Mouse (Mus musculus) thymus, adult 2 months (tissue): ENCODE data around the gene Egfl6. TPM values are rescaled to one million over a fixed set of nuclear protein-coding genes. Genes with fewer than 3 reads are reported as not detected.
A peak's percentile ranks its signal among the peaks of the same experiment; 100 is the strongest.

Experiments
- DNase-seq: peaks from one replicate; pipeline ENCODE4 v3.0.0; 2021
- H3K27ac ChIP-seq: fragments of 200-500 bp; 2 replicates; pipeline ENCODE4 v1.5.1; 2012; ENCODE audit warnings: low read length, control low read depth; ENCODE audit not compliant: control insufficient read depth, insufficient read depth
- H3K27me3 ChIP-seq: fragments of 200-500 bp; 2 replicates; pipeline ENCODE4 v1.6.1; 2012; ENCODE audit warnings: mild to moderate bottlenecking, low read length, moderate library complexity, mixed read lengths; ENCODE audit not compliant: control insufficient read depth, insufficient read depth
- H3K36me3 ChIP-seq: fragments of 200-500 bp; 2 replicates; pipeline ENCODE4 v1.6.1; 2012; ENCODE audit warnings: mild to moderate bottlenecking, low read length, moderate library complexity; ENCODE audit not compliant: control insufficient read depth, insufficient read depth
- H3K4me1 ChIP-seq: fragments of 200-500 bp; replicated peaks from 2 replicates; pipeline ENCODE4 v1.6.1; 2012; ENCODE audit warnings: low read length; ENCODE audit not compliant: control insufficient read depth, insufficient read depth
- H3K4me3 ChIP-seq: fragments of 200-500 bp; 2 replicates; pipeline ENCODE4 v1.5.1; 2012; ENCODE audit warnings: mild to moderate bottlenecking, low read length, control low read depth, moderate library complexity; ENCODE audit not compliant: control insufficient read depth, insufficient read depth
- CTCF ChIP-seq: fragments of 200-500 bp; IDR thresholded peaks from 2 replicates; pipeline ENCODE4 v1.5.1; 2012; ENCODE audit warnings: mild to moderate bottlenecking, control low read depth, low read length, moderate library complexity, borderline replicate concordance; ENCODE audit not compliant: control insufficient read depth, poor library complexity, insufficient read depth; ENCODE audit errors: extremely low read depth
- POLR2A ChIP-seq: fragments of 200-500 bp; IDR thresholded peaks from 2 replicates; pipeline ENCODE4 v1.6.1; 2012; ENCODE audit warnings: mild to moderate bottlenecking, low read length, control low read depth, moderate library complexity; ENCODE audit not compliant: control insufficient read depth, poor library complexity, insufficient read depth; ENCODE audit errors: extremely low read depth
- WGBS: fragments of 180-500 bp; shearing (Covaris S2); methylation state at CpG from one replicate; pipeline ENCODE4 v1.1.7; 2018; 5-methylcytosine and 5-hydroxymethylcytosine counted together
- polyA plus RNA-seq: library from polyadenylated mRNA; depleted of rRNA; stranded (reverse); fragments of >200 nt; gene quantifications from 2 replicates; pipeline ENCODE4 v1.2.3, GENCODE M21; 2012

Gene Egfl6
- polyA plus RNA-seq, 1 experiment: 0.11 TPM

DNA sequence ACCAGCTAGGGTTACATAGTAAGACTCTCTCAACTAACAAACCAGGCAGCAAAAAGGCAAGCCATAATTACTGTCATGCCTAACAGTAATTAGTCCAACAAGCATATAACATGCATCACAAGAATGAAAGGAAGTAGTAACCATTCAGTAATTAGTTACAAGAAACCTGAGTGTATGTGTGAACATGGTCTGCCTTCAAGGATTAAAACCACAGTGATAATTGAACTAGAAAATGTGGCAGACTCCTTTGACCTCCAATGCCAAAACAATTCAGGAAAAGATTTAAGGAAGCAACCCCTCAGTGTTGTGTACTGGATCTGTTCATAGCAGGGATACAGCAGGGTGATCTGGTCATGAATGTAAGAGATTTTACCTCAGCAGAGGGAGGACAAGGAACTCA lies 74.4 kb downstream of the Egfl6 start:
- Histone ChIP-seq H3K27me3 (no peaks in the 10 kb centered on the region), H3K36me3 (no peaks in the 10 kb centered on the region), H3K4me1 (no peaks in the 10 kb centered on the region), H3K4me3 (no peak overlapping the region), H3K27ac (no peak overlapping the region)
- TF ChIP-seq POLR2A (no peak), CTCF (no peak)
- DNase-seq: no peak

DNA sequence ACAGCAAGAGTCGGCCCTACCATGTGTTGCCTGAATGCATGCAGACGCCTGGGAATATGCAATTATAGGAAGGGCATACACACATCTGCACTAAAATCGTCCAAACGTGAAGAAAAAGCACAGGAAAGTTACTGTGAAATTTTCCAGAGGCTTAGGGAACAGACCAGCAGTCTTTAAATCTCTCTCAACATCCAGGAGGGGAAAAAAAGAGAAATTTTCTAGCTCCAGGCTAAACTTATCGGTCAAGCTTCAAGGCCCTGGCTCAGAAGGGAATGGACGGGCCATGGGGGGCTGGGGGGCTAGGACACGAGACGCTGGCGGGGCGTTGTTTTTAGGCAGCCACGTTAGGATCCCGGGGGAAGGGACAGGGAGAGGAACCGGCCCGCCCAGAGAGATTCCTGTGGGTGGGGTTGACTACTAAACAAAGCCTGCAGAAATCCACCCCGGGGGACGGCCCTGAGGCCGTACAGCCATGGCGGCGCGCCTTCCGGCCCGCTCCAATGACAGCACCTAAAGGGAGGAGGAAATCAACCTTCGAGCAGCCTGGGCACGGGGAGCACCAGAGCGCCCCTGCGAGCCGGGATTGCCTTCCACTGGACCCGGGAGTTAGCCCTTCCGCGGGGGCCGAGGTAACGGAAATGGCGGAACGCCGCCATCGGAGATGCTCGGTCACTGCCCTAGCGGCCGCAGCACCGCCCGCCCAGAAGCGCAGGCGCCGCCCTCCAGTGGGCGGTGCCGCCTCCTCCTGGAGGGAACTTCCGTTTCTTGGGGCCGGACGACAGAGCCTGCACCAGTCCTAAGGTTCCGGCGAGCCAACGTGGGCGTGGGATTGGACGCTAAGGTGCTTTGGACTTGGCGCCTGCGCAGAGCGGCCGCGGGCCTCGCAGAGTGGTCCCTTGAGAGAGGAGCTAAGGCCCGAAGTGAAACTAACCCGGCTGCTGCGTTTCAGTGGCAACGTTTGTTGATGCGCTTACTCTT lies 75.5 kb downstream of the Egfl6 start:
- TF ChIP-seq POLR2A (peak; percentile 94), CTCF (peak; percentile 45; the same call in 1 of the 2 replicates)
- Histone ChIP-seq H3K36me3 (no peaks in the 10 kb centered on the region), H3K27me3 (no peaks in the 10 kb centered on the region), H3K4me3 (peak overlapping the region; percentile 91), H3K4me1 (no peaks in the 10 kb centered on the region), H3K27ac (peak overlapping the region; percentile 79)
- under 1% methylated on average over 65 of the region's 65 CpGs for WGBS
- DNase-seq: peak; percentile 89

DNA sequence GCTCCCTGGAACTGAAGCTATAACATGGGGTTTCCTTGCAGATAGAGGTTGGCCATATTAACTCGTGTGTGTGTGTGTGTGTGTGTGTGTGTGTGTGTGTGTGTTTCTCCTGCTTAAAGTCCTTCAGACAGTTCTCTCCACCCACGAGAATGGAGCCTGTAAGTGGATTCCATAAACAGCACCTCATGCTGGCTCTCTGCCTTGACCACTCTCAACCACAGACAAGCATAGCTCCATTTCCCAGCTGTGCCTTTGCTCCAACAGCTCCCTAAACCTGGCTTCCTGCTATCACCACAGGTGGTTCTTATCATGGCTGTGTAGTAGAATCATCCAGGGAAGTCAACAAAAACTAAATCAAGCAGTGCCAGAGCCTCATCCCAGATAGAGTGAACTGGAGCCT lies 81.1 kb downstream of the Egfl6 start:
- H3K4me1 ChIP-seq: no peaks in the 10 kb centered on the region
- H3K27ac ChIP-seq: no peak overlapping the region
- no peak for DNase-seq
- H3K36me3 ChIP-seq: no peaks in the 10 kb centered on the region; the same call in 1 of the 2 replicates
- H3K4me3 ChIP-seq: no peak overlapping the region
- TF ChIP-seq POLR2A (no peak), CTCF (no peak)
- 82% methylated on average over 2 of the region's 2 CpGs for WGBS
- H3K27me3 ChIP-seq: no peaks in the 10 kb centered on the region

GRCm38 (mm10) chrX:166499496-166500190 lies 85.9 kb downstream of the Egfl6 start:
- no peaks in the 10 kb centered on the region for H3K4me1 ChIP-seq
- WGBS: 94% methylated on average over 1 of the region's 1 CpGs
- H3K27me3 ChIP-seq: no peaks in the 10 kb centered on the region
- H3K27ac ChIP-seq: no peak overlapping the region
- TF ChIP-seq POLR2A: no peak
- no peak for TF ChIP-seq CTCF
- H3K4me3 ChIP-seq: no peak overlapping the region
- DNase-seq: no peak
- H3K36me3 ChIP-seq: no peaks in the 10 kb centered on the region; the same call in 1 of the 2 replicates

DNA sequence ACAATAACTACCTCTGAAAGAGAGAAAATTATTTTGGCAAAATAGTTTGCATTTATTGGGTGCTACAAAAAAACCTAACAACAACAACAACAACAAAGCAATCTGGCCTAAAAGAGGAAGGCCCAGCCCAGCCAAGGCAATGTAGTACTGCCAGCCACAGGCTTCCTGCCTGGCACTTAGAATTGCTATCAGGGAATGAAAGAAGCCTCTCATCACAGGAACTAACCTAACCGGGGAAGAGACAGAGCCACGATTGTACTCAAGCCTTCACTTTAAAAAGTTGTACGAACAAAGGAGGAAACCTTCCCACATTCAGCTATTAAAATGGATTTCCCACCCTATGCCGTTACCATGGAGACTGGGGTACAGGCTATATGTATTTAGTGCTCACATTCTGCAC lies 87.7 kb downstream of the Egfl6 start:
- Histone ChIP-seq H3K4me1 (no peaks in the 10 kb centered on the region), H3K4me3 (no peak overlapping the region), H3K36me3 (no peaks in the 10 kb centered on the region), H3K27me3 (no peaks in the 10 kb centered on the region), H3K27ac (no peak overlapping the region)
- WGBS: 22% methylated on average over 4 of the region's 4 CpGs
- no peak for DNase-seq
- TF ChIP-seq CTCF (no peak), POLR2A (no peak)

- H3K4me1 ChIP-seq: no peaks in the 10 kb centered on the region
- H3K27me3 ChIP-seq: no peaks in the 10 kb centered on the region
- H3K27ac ChIP-seq: no peak overlapping the region
- 94% methylated on average over 2 of the region's 2 CpGs for WGBS
- no peak overlapping the region for H3K4me3 ChIP-seq
- DNase-seq: no peak
- H3K36me3 ChIP-seq: no peaks in the 10 kb centered on the region
- TF ChIP-seq POLR2A (no peak), CTCF (no peak)
Observed at GRCm38 (mm10) chrX:166495052-166495451, 90.5 kb downstream of the Egfl6 start.
